Mouse (Mus musculus): ENCODE measurements around the gene Brpf3.
"Not testable (repeated sequence)": the region's sequence is repeated elsewhere in the genome, so short reads cannot be mapped to it uniquely, and the experiment has no call there.

The Brpf3 gene

GRCm38 (mm10) chr17:28800671-28801412 lies at the start of gene Brpf3:
TSS of gene Brpf3 (plus strand) at chr17:28801090.
- peak; percentile 63 for DNase-seq (ENCODE audit: low spot score)

GRCm38 (mm10) chr17:28756447-28756846 lies 44.4 kb upstream of the Brpf3 start:
- DNase-seq (ENCODE audit: low spot score), result no peak

GRCm38 (mm10) chr17:28757470-28757869 lies 43.4 kb upstream of the Brpf3 start:
- DNase-seq (ENCODE audit: low spot score), result peak; percentile 58

GRCm38 (mm10) chr17:28760736-28761312 lies 40.1 kb upstream of the Brpf3 start:
- DNase-seq (ENCODE audit: low spot score), result no peak

GRCm38 (mm10) chr17:28761871-28762270 lies 39.0 kb upstream of the Brpf3 start:
- DNase-seq (ENCODE audit: low spot score), result peak; percentile 83

GRCm38 (mm10) chr17:28766203-28766602 lies 34.7 kb upstream of the Brpf3 start:
- DNase-seq (ENCODE audit: low spot score), result peak; percentile 61

GRCm38 (mm10) chr17:28766781-28767515 lies 33.9 kb upstream of the Brpf3 start:
- DNase-seq (ENCODE audit: low spot score), result peak; percentile 17

GRCm38 (mm10) chr17:28769121-28769874 lies 31.6 kb upstream of the Brpf3 start, which contains the start of gene Mapk13:
TSS of gene Mapk13 (plus strand) at chr17:28769297.
- DNase-seq (ENCODE audit: low spot score), result no peak

GRCm38 (mm10) chr17:28769875-28770421 lies 30.9 kb upstream of the Brpf3 start:
- no peak for DNase-seq (ENCODE audit: low spot score)

GRCm38 (mm10) chr17:28771289-28771688 lies 29.6 kb upstream of the Brpf3 start:
- no peak for DNase-seq (ENCODE audit: low spot score)

- DNase-seq (ENCODE audit: low spot score), result not testable (repeated sequence)
These were observed 26.6 kb upstream of the Brpf3 start for GRCm38 (mm10) chr17:28774303-28774702.

GRCm38 (mm10) chr17:28775161-28775560 lies 25.7 kb upstream of the Brpf3 start:
- DNase-seq (ENCODE audit: low spot score), result no peak

- no peak for DNase-seq (ENCODE audit: low spot score)
These were observed 24.1 kb upstream of the Brpf3 start for GRCm38 (mm10) chr17:28776817-28777216.

- peak; percentile 34 for DNase-seq (ENCODE audit: low spot score)
These were observed 23.5 kb upstream of the Brpf3 start for GRCm38 (mm10) chr17:28777231-28778005.

- DNase-seq (ENCODE audit: low spot score), result no peak
These were observed 21.2 kb upstream of the Brpf3 start for GRCm38 (mm10) chr17:28779735-28780134.

- no peak for DNase-seq (ENCODE audit: low spot score)
These were observed 20.1 kb upstream of the Brpf3 start for GRCm38 (mm10) chr17:28780836-28781235.

- DNase-seq (ENCODE audit: low spot score), result peak; percentile 32
These were observed 19.4 kb upstream of the Brpf3 start for GRCm38 (mm10) chr17:28781290-28782045.

GRCm38 (mm10) chr17:28785036-28785435 lies 15.9 kb upstream of the Brpf3 start:
- DNase-seq (ENCODE audit: low spot score), result no peak

GRCm38 (mm10) chr17:28787507-28787906 lies 13.4 kb upstream of the Brpf3 start:
- no peak for DNase-seq (ENCODE audit: low spot score)

GRCm38 (mm10) chr17:28797031-28797430 lies 3.9 kb upstream of the Brpf3 start:
- DNase-seq (ENCODE audit: low spot score), result no peak
